Mouse (Mus musculus) stomach, postnatal 0 days (tissue): Measurements from ENCODE around the gene Arap2.

Source experiments
- CTCF ChIP-seq: IDR thresholded peaks from 2 replicates; pipeline ENCODE4 v1.5.1; 2016; ENCODE audit warnings: antibody characterized with exemption, low read depth, mild to moderate bottlenecking, moderate library complexity
- EP300 ChIP-seq: optimal IDR thresholded peaks from 2 replicates; pipeline ENCODE3; 2016; ENCODE audit warnings: antibody characterized with exemption

- TF ChIP-seq CTCF = no peak
- TF ChIP-seq EP300 = no peak
Observed at GRCm38 (mm10) chr5:62689965-62690364, 76.0 kb downstream of the Arap2 start.
